Mouse (Mus musculus): ENCODE measurements around the gene Lgals9.
"Not testable (repeated sequence)": the region's sequence is repeated elsewhere in the genome, so short reads cannot be mapped to it uniquely, and the experiment has no call there.

The Lgals9 gene

DNA sequence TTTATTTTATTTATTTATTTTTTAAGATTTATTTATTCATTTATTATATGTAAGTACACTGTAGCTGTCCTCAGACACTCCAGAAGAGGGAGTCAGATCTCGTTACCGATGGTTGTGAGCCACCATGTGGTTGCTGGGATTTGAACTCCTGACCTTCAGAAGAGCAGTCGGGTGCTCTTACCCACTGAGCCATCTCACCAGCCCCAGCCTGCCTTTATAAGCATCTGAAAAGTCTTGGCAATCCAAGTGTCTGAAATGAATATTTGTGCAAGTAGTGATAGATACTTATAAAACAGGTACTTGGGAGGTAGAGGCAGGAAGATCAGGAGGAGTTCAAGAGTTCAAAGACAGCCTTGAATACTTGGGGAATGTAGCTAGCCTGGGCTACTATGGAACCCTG lies 22.6 kb upstream of the Lgals9 start:
- not testable (repeated sequence) for DNase-seq (ENCODE audit: inconsistent ontology term)

DNA sequence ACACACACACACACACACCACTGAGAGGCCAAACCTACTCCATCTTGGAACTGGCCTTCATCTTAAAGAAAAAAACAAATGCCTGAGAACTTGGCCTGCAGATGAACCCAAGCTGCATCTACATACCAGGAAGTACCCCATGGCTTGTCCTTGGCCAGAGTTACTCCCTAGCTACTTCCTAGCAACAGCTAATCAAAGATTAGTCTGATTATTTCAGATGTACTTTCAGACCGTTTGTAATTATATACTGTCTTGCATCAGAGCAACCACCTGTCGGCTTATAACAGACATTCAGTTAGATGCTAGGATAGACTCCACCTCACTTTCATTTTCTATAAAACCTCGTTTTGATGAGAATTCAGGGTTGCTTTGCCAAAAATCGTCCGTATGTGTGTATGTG lies 21.7 kb upstream of the Lgals9 start:
- no peak for DNase-seq (ENCODE audit: inconsistent ontology term)

- no peak for DNase-seq (ENCODE audit: inconsistent ontology term)
Observed at GRCm38 (mm10) chr11:79005578-79006394, 21.0 kb upstream of the Lgals9 start.

DNA sequence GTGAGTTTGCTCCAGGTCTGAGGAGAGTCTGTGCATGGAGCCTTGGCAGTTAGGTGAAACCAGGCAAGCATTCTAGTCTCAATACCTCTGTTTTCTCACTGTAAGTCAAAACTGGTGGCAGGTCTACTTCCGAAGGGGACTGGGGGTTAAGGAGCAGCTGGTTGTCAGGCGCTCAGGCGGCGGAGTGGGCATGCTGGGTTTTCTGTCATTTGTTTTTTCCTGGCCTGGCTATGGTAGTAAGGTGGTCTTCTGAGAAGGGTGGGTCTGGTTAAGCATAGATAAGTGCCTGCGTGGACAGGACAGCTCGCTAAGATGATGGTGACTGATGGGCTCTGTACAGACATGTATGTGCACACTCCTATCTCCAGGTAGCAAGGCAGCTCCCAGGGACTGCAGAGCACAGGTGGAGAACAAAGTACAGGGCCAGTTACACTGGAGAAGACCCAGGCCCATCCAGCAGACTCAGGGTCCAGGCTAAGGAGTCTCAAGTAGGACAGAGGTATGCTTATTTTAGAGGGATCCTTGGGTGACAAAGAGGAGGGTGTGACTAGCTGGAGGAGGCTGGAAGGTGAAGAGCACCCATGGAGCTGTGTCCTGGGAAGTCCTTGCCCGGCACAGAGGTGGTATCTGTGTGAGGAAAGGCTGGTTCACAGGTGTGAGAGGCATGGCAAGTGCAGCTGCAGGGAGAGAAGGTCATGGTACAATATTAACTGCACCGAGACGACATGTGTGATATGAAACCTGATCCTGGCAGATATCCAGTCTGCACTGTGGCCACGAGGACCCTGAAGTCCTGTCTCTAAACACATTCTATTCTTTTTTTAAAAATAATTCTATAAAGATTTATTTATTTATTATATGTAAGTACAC lies 19.3 kb upstream of the Lgals9 start:
- DNase-seq (ENCODE audit: inconsistent ontology term): no peak

- no peak for DNase-seq (ENCODE audit: inconsistent ontology term)
Observed at GRCm38 (mm10) chr11:79003053-79003768, 18.5 kb upstream of the Lgals9 start.

DNA sequence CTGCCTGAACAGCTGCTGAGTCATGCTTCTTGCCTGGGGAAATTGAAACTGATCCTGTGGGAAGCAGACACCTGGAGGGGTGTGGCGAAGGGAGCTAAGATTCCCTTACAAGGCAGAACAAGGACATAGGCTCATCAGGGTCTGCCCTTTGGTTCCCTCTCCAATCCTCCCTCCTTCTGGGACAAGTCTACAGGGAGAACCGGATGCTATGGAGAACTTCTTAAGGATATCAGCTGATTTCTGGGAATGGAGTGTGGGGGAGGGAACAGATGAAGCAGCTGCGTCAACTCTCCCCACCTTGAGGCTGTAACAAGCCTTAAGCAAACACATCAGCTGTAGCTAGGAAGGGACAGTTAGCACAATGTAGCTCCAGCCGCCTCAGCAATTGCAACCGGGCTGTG lies 17.8 kb upstream of the Lgals9 start:
- DNase-seq (ENCODE audit: inconsistent ontology term): no peak

DNA sequence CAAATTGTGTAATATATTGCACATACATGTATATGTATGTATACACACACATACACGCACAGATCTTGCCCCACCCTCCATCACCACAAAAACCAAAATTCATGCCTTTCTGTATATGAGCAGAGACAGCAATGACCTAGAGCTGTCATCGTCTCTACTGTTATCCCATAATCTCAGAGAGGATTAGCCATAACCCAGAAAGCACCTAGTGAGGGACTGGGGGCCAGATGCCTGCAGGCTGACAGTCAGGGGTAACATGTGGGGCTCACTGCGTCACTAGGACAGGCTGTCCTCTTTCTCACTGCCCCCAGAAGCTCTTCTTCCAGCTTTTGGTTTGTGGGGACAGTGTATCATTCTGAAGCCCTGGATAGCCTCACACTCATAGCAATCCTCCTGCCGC lies 17.1 kb upstream of the Lgals9 start:
- DNase-seq (ENCODE audit: inconsistent ontology term): no peak

DNA sequence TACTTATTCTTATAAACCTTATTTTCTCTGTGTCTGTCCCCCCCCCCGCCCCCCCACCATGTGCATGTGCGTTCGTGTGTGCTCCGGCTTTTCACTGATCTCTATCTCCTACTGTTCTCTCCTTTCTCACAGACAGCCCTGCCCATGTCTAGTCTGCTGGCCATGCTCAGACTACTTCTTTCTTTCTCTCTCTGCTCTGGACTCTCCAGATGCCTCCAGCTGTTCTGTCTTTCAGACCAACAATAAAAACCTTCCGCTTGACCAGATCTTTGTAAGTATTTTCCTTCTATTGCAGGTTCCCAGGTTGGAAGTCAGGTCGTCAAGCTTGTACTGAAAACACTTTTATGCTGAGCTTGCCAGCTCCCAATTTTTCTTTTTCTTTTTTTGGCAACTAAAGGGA lies 14.4 kb upstream of the Lgals9 start:
- no peak for DNase-seq (ENCODE audit: inconsistent ontology term)

DNA sequence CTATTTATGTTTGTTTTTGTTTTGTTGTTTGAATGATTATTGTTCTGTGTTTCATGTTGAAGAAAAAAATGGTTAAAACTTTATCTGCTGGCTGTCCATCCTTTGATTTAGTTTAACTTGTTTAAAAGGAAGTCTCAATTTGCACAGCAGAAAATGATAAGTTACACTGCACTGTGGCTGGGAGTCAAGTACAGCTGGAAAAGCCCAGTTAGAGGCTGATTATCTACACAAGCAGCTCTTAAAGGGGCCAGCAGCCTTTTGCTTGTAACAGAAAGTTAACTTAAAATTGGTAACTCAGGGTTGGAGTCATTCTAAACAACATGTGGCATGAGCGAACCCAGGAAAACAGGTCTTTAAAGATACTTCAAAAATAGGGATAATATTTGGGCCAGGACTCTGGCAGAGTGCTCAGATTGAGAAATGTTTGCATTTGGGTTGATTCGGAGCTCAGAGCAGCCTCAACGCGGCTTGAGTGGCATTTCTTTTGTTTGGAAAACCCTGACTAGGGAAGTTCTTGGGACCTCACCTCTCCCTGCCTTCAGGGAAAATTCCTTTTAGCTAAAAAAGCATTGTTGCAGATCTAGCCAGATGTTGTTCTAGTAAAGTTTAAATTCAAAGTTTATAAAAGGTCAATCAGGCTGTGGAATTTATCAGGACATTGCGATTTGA lies 6.3 kb upstream of the Lgals9 start:
- not testable (repeated sequence) for DNase-seq (ENCODE audit: inconsistent ontology term)

GRCm38 (mm10) chr11:78990096-78990495 lies 5.3 kb upstream of the Lgals9 start:
- no peak for DNase-seq (ENCODE audit: inconsistent ontology term)

DNA sequence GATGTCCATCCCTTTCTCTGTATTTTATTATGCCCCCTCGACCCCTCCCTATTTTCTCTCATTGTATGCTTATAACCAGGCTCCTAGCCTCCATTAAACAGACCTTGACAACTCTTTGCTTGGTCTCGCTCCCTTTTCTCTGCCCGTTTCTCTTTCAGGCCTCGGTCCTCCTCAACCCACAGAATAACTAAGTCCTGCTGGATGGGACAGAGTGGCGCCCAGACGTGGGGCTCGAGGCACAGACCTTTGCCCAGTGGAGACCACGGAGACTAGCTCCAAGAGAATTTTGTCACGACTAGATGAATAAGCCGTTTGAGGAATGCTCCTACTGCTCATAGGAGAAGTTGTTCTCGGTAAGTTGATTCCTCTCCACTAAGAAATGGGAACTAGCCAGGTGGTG lies 4.5 kb upstream of the Lgals9 start:
- not testable (repeated sequence) for DNase-seq (ENCODE audit: inconsistent ontology term)

GRCm38 (mm10) chr11:78986311-78987002 lies 1.7 kb upstream of the Lgals9 start:
- DNase-seq (ENCODE audit: inconsistent ontology term): no peak

GRCm38 (mm10) chr11:78985505-78985904 lies 759 bp upstream of the Lgals9 start:
- DNase-seq (ENCODE audit: inconsistent ontology term): no peak

- no peak for DNase-seq (ENCODE audit: inconsistent ontology term)
Observed at GRCm38 (mm10) chr11:78983539-78983938, 1.2 kb downstream of the Lgals9 start.

- no peak for DNase-seq (ENCODE audit: inconsistent ontology term)
Observed at GRCm38 (mm10) chr11:78982513-78983291, 2.0 kb downstream of the Lgals9 start.

- no peak for DNase-seq (ENCODE audit: inconsistent ontology term)
Observed at GRCm38 (mm10) chr11:78982042-78982441, 2.7 kb downstream of the Lgals9 start.

- no peak for DNase-seq (ENCODE audit: inconsistent ontology term)
Observed at GRCm38 (mm10) chr11:78980083-78980634, 4.6 kb downstream of the Lgals9 start.

GRCm38 (mm10) chr11:78978176-78979019 lies 6.3 kb downstream of the Lgals9 start:
- DNase-seq (ENCODE audit: inconsistent ontology term): no peak

Data from Muller cell, postnatal 12 days (primary cell).